Mouse (Mus musculus): ENCODE data around the gene Fgfr2. TPM values are rescaled to one million over a fixed set of nuclear protein-coding genes. Genes with fewer than 3 reads are reported as not detected.

Gene Fgfr2
- total RNA-seq, 1 experiment, result 37.5 TPM

GRCm38 (mm10) chr7:130570472-130570871 lies 2552.7 kb downstream of the Fgfr2 start:
- Histone ChIP-seq H3K4me1 (ENCODE audit: control insufficient read depth in 2 of 2, insufficient read depth in 2 of 2, low read length in 2 of 2, poor library complexity in 1 of 2) (peaks cover 7 to 8% of the 10 kb centered on the region in 2 experiments; a peak in 2 of 4 replicates), H3K27ac (ENCODE audit: insufficient read depth, low read depth, low read length, poor library complexity, severe bottlenecking) (no peak overlapping the region), H3K9me3 (ENCODE audit: control insufficient read depth, insufficient read depth, low read depth, low read length) (no peaks in the 10 kb centered on the region), H3K9ac (ENCODE audit: insufficient read depth, low read depth, low read length, poor library complexity, severe bottlenecking) (no peak overlapping the region), H3K36me3 (ENCODE audit: control insufficient read depth, insufficient read depth, low read length, poor library complexity, severe bottlenecking) (no peaks in the 10 kb centered on the region), H3K4me3 (ENCODE audit: insufficient read depth in 1 of 2, low read depth in 1 of 2, low read length in 2 of 2, poor library complexity in 1 of 2, severe bottlenecking in 1 of 2) (no peak overlapping the region)
- DNase-seq (ENCODE audit: low read depth, low spot score), result no peak
- in situ Hi-C loops (cut with MboI; ENCODE audit: low sequenced_read_pairs in 2 of 2, unreplicated experiment in 2 of 2), result no loop called here
- TF ChIP-seq ZC3H11A (IDR thresholded peaks at IDR 0.05; ENCODE audit: borderline replicate concordance, low read depth, low read length) (no peak), CHD2 (IDR thresholded peaks at IDR 0.05; ENCODE audit: low read depth, low read length) (no peak), MAFK (IDR thresholded peaks at IDR 0.05; ENCODE audit: insufficient read depth, low read depth, low read length) (no peak), ZNF384 (IDR thresholded peaks at IDR 0.05; ENCODE audit: low read depth, low read length) (no peak), HCFC1 (IDR thresholded peaks at IDR 0.05; ENCODE audit: borderline replicate concordance, insufficient read depth, low read length) (no peak)

GRCm38 (mm10) chr7:130568783-130569436 lies 2554.2 kb downstream of the Fgfr2 start:
- no peak overlapping the region for H3K4me3 ChIP-seq (ENCODE audit: insufficient read depth in 1 of 2, low read depth in 1 of 2, low read length in 2 of 2, poor library complexity in 1 of 2, severe bottlenecking in 1 of 2)
- H3K9ac ChIP-seq (ENCODE audit: insufficient read depth, low read depth, low read length, poor library complexity, severe bottlenecking), result no peak overlapping the region
- H3K9me3 ChIP-seq (ENCODE audit: control insufficient read depth, insufficient read depth, low read depth, low read length), result no peaks in the 10 kb centered on the region
- H3K36me3 ChIP-seq (ENCODE audit: control insufficient read depth, insufficient read depth, low read length, poor library complexity, severe bottlenecking), result no peaks in the 10 kb centered on the region
- no peak for DNase-seq (ENCODE audit: low read depth, low spot score)
- peaks cover 2% of the 10 kb centered on the region in 2 experiments; a peak in 1 of 4 replicates for H3K4me1 ChIP-seq (ENCODE audit: control insufficient read depth in 2 of 2, insufficient read depth in 2 of 2, low read length in 2 of 2, poor library complexity in 1 of 2)
- no peak for TF ChIP-seq CHD2 (IDR thresholded peaks at IDR 0.05; ENCODE audit: low read depth, low read length)
- TF ChIP-seq HCFC1 (IDR thresholded peaks at IDR 0.05; ENCODE audit: borderline replicate concordance, insufficient read depth, low read length), result no peak
- H3K27ac ChIP-seq (ENCODE audit: insufficient read depth, low read depth, low read length, poor library complexity, severe bottlenecking), result no peak overlapping the region
- in situ Hi-C loops (cut with MboI; ENCODE audit: low sequenced_read_pairs in 2 of 2, unreplicated experiment in 2 of 2), result no loop called here

- H3K27ac ChIP-seq (ENCODE audit: insufficient read depth, low read depth, low read length, poor library complexity, severe bottlenecking), result no peak overlapping the region
- no peaks in the 10 kb centered on the region for H3K4me1 ChIP-seq (ENCODE audit: control insufficient read depth in 2 of 2, insufficient read depth in 2 of 2, low read length in 2 of 2, poor library complexity in 1 of 2)
- TF ChIP-seq MAFK (IDR thresholded peaks at IDR 0.05; ENCODE audit: insufficient read depth, low read depth, low read length), result no peak
- no peak for TF ChIP-seq CHD2 (IDR thresholded peaks at IDR 0.05; ENCODE audit: low read depth, low read length)
- TF ChIP-seq ZNF384 (IDR thresholded peaks at IDR 0.05; ENCODE audit: low read depth, low read length), result no peak
- TF ChIP-seq ZC3H11A (IDR thresholded peaks at IDR 0.05; ENCODE audit: borderline replicate concordance, low read depth, low read length), result no peak
- no peak for TF ChIP-seq HCFC1 (IDR thresholded peaks at IDR 0.05; ENCODE audit: borderline replicate concordance, insufficient read depth, low read length)
- no peak overlapping the region for H3K9ac ChIP-seq (ENCODE audit: insufficient read depth, low read depth, low read length, poor library complexity, severe bottlenecking)
- no peak for DNase-seq (ENCODE audit: low read depth, low spot score)
- H3K36me3 ChIP-seq (ENCODE audit: control insufficient read depth, insufficient read depth, low read length, poor library complexity, severe bottlenecking), result no peaks in the 10 kb centered on the region
- H3K4me3 ChIP-seq (ENCODE audit: insufficient read depth in 1 of 2, low read depth in 1 of 2, low read length in 2 of 2, poor library complexity in 1 of 2, severe bottlenecking in 1 of 2), result no peak overlapping the region
- in situ Hi-C loops (cut with MboI; ENCODE audit: low sequenced_read_pairs in 2 of 2, unreplicated experiment in 2 of 2), result no loop called here
- H3K9me3 ChIP-seq (ENCODE audit: control insufficient read depth, insufficient read depth, low read depth, low read length), result no peaks in the 10 kb centered on the region
Observed at GRCm38 (mm10) chr7:130564596-130564995, 2558.6 kb downstream of the Fgfr2 start.

GRCm38 (mm10) chr7:130563880-130564279 lies 2559.3 kb downstream of the Fgfr2 start:
- Histone ChIP-seq H3K27ac (ENCODE audit: insufficient read depth, low read depth, low read length, poor library complexity, severe bottlenecking) (no peak overlapping the region), H3K4me1 (ENCODE audit: control insufficient read depth in 2 of 2, insufficient read depth in 2 of 2, low read length in 2 of 2, poor library complexity in 1 of 2) (no peaks in the 10 kb centered on the region), H3K36me3 (ENCODE audit: control insufficient read depth, insufficient read depth, low read length, poor library complexity, severe bottlenecking) (no peaks in the 10 kb centered on the region), H3K9ac (ENCODE audit: insufficient read depth, low read depth, low read length, poor library complexity, severe bottlenecking) (no peak overlapping the region), H3K9me3 (ENCODE audit: control insufficient read depth, insufficient read depth, low read depth, low read length) (no peaks in the 10 kb centered on the region), H3K4me3 (ENCODE audit: insufficient read depth in 1 of 2, low read depth in 1 of 2, low read length in 2 of 2, poor library complexity in 1 of 2, severe bottlenecking in 1 of 2) (no peak overlapping the region)
- in situ Hi-C loops (cut with MboI; ENCODE audit: low sequenced_read_pairs in 2 of 2, unreplicated experiment in 2 of 2), result no loop called here
- DNase-seq (ENCODE audit: low read depth, low spot score), result no peak
- TF ChIP-seq ZNF384 (IDR thresholded peaks at IDR 0.05; ENCODE audit: low read depth, low read length) (no peak), CHD2 (IDR thresholded peaks at IDR 0.05; ENCODE audit: low read depth, low read length) (no peak), MAFK (IDR thresholded peaks at IDR 0.05; ENCODE audit: insufficient read depth, low read depth, low read length) (no peak), ZC3H11A (IDR thresholded peaks at IDR 0.05; ENCODE audit: borderline replicate concordance, low read depth, low read length) (no peak), HCFC1 (IDR thresholded peaks at IDR 0.05; ENCODE audit: borderline replicate concordance, insufficient read depth, low read length) (no peak)

- Histone ChIP-seq H3K4me1 (ENCODE audit: control insufficient read depth in 2 of 2, insufficient read depth in 2 of 2, low read length in 2 of 2, poor library complexity in 1 of 2) (no peaks in the 10 kb centered on the region), H3K9me3 (ENCODE audit: control insufficient read depth, insufficient read depth, low read depth, low read length) (no peaks in the 10 kb centered on the region), H3K9ac (ENCODE audit: insufficient read depth, low read depth, low read length, poor library complexity, severe bottlenecking) (no peak overlapping the region), H3K4me3 (ENCODE audit: insufficient read depth in 1 of 2, low read depth in 1 of 2, low read length in 2 of 2, poor library complexity in 1 of 2, severe bottlenecking in 1 of 2) (no peak overlapping the region), H3K36me3 (ENCODE audit: control insufficient read depth, insufficient read depth, low read length, poor library complexity, severe bottlenecking) (no peaks in the 10 kb centered on the region), H3K27ac (ENCODE audit: insufficient read depth, low read depth, low read length, poor library complexity, severe bottlenecking) (no peak overlapping the region)
- in situ Hi-C loops (cut with MboI; ENCODE audit: low sequenced_read_pairs in 2 of 2, unreplicated experiment in 2 of 2), result no loop called here
- DNase-seq (ENCODE audit: low read depth, low spot score), result no peak
- TF ChIP-seq HCFC1 (IDR thresholded peaks at IDR 0.05; ENCODE audit: borderline replicate concordance, insufficient read depth, low read length) (no peak), CHD2 (IDR thresholded peaks at IDR 0.05; ENCODE audit: low read depth, low read length) (no peak), MAFK (IDR thresholded peaks at IDR 0.05; ENCODE audit: insufficient read depth, low read depth, low read length) (no peak), ZNF384 (IDR thresholded peaks at IDR 0.05; ENCODE audit: low read depth, low read length) (no peak), ZC3H11A (IDR thresholded peaks at IDR 0.05; ENCODE audit: borderline replicate concordance, low read depth, low read length) (no peak)
Observed at GRCm38 (mm10) chr7:130563276-130563675, 2559.9 kb downstream of the Fgfr2 start.
